Mouse (Mus musculus) intestine, postnatal 0 days (tissue): ENCODE results near the gene Tesk1. TPM values are rescaled to one million over a fixed set of nuclear protein-coding genes. Genes with fewer than 3 reads are reported as not detected.

ENCODE experiments used
- ATAC-seq: fragments of 200-750 bp; cut with Nextera tagmentation; 2 replicates; pipeline ENCODE4 v1.8.0; 2017; ENCODE audit warnings: mild to moderate bottlenecking, moderate TSS enrichment, moderate library complexity
- H3K27ac ChIP-seq: fragments of 300-500 bp; sonication (generic); 2 replicates; pipeline ENCODE4 v1.5.1; 2014; ENCODE audit warnings: mild to moderate bottlenecking, low read depth, low read length, moderate library complexity
- H3K27me3 ChIP-seq: fragments of 300-500 bp; sonication (generic); replicated peaks from 2 replicates; pipeline ENCODE4 v1.6.1; 2014; ENCODE audit warnings: low read length, mixed read lengths; ENCODE audit not compliant: control insufficient read depth, insufficient read depth
- H3K36me3 ChIP-seq: fragments of 300-500 bp; sonication (generic); 2 replicates; pipeline ENCODE4 v1.6.1; 2014; ENCODE audit warnings: mild to moderate bottlenecking, moderate library complexity; ENCODE audit not compliant: control insufficient read depth, insufficient read depth
- H3K4me1 ChIP-seq: fragments of 300-500 bp; sonication (generic); replicated peaks from 2 replicates; pipeline ENCODE4 v1.6.1; 2014; ENCODE audit warnings: antibody characterized with exemption, low read length, mixed read lengths; ENCODE audit not compliant: control insufficient read depth, insufficient read depth
- H3K4me2 ChIP-seq: fragments of 300-500 bp; sonication (generic); replicated peaks from 2 replicates; pipeline ENCODE4 v1.6.1; 2014; ENCODE audit warnings: low read depth, mild to moderate bottlenecking, moderate library complexity
- H3K4me3 ChIP-seq: fragments of 300-500 bp; sonication (generic); 2 replicates; pipeline ENCODE4 v1.5.1; 2014; ENCODE audit warnings: low read depth, low read length
- H3K9ac ChIP-seq: fragments of 300-500 bp; sonication (generic); 2 replicates; pipeline ENCODE4 v1.6.1; 2014; ENCODE audit warnings: mild to moderate bottlenecking, low read depth, low read length
- H3K9me3 ChIP-seq: fragments of 300-500 bp; sonication (generic); 2 replicates; pipeline ENCODE4 v1.6.1; 2016; ENCODE audit warnings: mixed run types; ENCODE audit not compliant: control insufficient read depth
- CTCF ChIP-seq: sonication (generic); IDR thresholded peaks from 2 replicates; pipeline ENCODE4 v1.5.1; 2016; ENCODE audit warnings: low read depth, mild to moderate bottlenecking, control low read depth, antibody characterized with exemption, moderate library complexity
- WGBS: fragments of 180-500 bp; shearing (Covaris S2); extraction: QIAGEN DNeasy Blood & Tissue Kit; methylation state at CpG from one replicate; pipeline ENCODE4 v1.1.7; 2014; 5-methylcytosine and 5-hydroxymethylcytosine counted together
- polyA plus RNA-seq: library from polyadenylated mRNA; unstranded; fragments of >200 nt; fragmentation: Nextera tagmentation; extraction: Ambion mirVana; gene quantifications from 2 replicates; pipeline ENCODE4 v1.2.1, GENCODE M21; 2015

The Tesk1 gene
- polyA plus RNA-seq, 1 experiment from 2014 or later = 4.6 TPM

DNA sequence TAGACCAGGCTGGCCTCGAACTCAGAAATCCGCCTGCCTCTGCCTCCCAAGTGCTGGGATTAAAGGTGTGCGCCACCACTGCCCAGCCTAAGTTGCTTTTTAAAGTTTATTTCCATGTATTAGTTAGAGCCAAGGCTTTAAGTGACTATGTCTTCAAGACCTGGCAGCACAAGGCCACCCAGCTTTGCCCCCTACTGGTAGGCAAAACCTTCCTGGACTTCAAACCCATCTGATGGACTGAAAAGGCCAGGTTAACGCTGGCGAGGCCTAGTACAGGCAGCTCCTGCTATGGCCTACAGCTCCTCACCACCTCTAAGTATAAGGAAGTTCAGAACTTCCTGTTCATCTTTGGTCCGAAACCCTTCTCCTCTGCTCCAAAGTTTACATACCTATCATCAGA, 34.9 kb downstream of the Tesk1 start:
- no peak overlapping the region for H3K27ac ChIP-seq
- no peak for ATAC-seq
- no peak overlapping the region for H3K4me3 ChIP-seq
- peaks cover 3% of the 10 kb centered on the region; the same call in 1 of the 2 replicates for H3K4me1 ChIP-seq
- no peak overlapping the region for H3K9ac ChIP-seq
- TF ChIP-seq CTCF = peak; percentile 59
- no peaks in the 10 kb centered on the region for H3K27me3 ChIP-seq
- no peak overlapping the region for H3K4me2 ChIP-seq
- H3K9me3 ChIP-seq = no peaks in the 10 kb centered on the region
- whole genome bisulfite sequencing = 85% methylated on average over 6 of the region's 6 CpGs
- H3K36me3 ChIP-seq = no peaks in the 10 kb centered on the region

DNA sequence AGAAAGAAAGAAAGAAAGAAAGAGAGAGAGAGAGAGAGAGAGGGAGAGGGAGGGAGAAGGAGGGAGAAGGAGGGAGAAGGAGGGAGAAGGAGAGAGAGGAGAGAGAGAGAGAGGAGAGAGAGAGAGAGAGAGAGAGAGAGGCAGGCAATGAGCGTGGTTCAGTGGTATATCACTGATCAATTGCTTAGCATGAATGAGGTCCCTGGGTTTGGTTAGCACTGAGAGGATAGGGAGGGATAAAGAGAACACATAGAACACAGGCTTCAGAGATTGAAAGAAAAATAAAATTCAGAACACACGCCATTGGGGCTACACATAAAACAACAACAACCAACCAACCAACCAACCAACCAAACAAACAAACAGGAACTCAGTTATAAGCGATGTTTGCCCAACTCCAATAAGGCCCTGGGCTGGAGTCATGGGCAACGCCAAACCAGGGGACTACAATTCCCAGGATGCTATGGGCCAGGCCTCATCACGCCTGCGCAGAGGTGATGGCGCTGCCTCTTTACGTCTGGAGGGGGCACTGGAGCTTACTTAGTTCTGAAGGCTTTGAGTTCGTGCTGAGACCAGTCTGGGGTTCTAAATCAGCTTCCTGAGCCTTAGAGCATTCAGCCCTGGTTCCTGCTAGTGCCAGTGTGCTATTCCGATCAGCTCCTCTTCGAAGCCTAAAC, 36.3 kb downstream of the Tesk1 start:
- ATAC-seq = peak; percentile 71
- peaks cover 3% of the 10 kb centered on the region; the same call in 1 of the 2 replicates for H3K4me1 ChIP-seq
- 19% methylated on average over 11 of the region's 11 CpGs for WGBS
- peak; percentile 77 for TF ChIP-seq CTCF
- H3K4me3 ChIP-seq = peak overlapping the region; percentile 24
- H3K36me3 ChIP-seq = no peaks in the 10 kb centered on the region
- no peaks in the 10 kb centered on the region for H3K27me3 ChIP-seq
- H3K27ac ChIP-seq = no peak overlapping the region; the same call in 1 of the 2 replicates
- H3K4me2 ChIP-seq = peak overlapping the region; percentile 64
- no peak overlapping the region; the same call in 1 of the 2 replicates for H3K9ac ChIP-seq
- no peaks in the 10 kb centered on the region for H3K9me3 ChIP-seq

DNA sequence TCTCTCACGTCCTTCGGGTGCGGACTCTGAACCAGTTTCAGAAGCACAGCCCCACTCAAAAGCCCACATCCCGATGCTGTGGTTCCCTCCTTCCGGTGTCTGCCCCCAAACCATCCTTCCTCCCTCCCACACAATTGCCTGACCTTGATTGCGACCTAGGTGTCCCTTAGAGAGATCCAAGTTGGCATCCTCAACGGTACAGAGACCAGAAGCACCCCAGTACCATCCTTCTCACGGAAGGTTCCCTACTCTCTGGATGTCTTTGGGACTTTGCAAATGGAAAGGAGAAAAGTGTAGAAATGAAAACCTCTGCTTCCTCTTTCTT, 36.8 kb downstream of the Tesk1 start:
- TF ChIP-seq CTCF = no peak
- Histone ChIP-seq H3K4me2 (peak overlapping the region; percentile 64), H3K27ac (no peak overlapping the region; the same call in 1 of the 2 replicates), H3K4me3 (peak overlapping the region; percentile 24), H3K4me1 (peaks cover 3% of the 10 kb centered on the region; the same call in 1 of the 2 replicates), H3K9ac (no peak overlapping the region; the same call in 1 of the 2 replicates), H3K9me3 (no peaks in the 10 kb centered on the region), H3K27me3 (no peaks in the 10 kb centered on the region), H3K36me3 (no peaks in the 10 kb centered on the region)
- WGBS = 46% methylated on average over 8 of the region's 8 CpGs
- no peak for ATAC-seq

DNA sequence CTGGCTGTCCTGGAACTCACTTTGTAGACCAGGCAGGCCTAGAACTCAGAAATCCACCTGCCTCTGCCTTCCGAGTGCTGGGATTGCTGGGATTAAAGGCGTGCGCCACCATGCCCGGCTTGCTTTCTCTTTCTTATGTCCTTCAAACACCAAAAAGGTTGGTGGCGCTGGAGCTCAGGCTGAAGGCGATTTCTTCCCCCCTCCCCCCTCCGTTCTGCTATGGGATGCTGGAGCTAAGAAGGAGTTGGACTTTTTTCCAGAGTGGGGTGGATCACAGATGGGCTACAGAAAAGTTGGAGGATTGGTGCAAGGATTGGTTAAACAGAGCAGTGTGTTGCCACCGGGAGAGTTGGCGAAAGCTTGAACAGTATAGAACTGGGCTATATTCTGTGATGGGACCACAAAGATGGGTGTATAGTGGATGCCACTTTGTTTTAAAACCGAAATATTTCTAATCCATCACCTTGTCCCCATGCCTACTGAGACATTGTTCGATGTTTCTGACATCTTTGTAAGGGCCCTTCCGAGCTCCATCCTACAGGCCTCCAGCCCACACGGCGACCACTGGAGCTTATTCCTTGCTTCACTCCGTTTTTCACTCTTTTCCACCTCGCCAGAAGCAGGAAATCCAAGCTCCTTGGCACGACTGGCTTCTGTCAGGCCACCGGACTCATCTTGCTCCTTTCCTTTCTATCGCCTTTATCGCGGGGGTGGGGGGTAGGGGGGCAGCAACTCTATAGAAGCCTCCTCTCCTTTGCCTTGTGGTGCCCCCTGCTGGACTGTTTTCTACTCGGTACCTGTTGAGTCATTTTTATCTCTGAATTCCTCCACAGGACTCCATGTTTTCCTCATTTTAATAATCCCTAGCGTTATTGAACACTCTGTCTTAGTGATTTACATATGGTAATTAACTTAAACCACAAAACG, 37.4 kb downstream of the Tesk1 start:
- no peak overlapping the region for H3K4me3 ChIP-seq
- H3K4me1 ChIP-seq = peaks cover 3% of the 10 kb centered on the region; the same call in 1 of the 2 replicates
- H3K27me3 ChIP-seq = no peaks in the 10 kb centered on the region
- peak; percentile 75 for TF ChIP-seq CTCF
- H3K4me2 ChIP-seq = no peak overlapping the region
- no peak overlapping the region for H3K27ac ChIP-seq
- no peak overlapping the region for H3K9ac ChIP-seq
- H3K9me3 ChIP-seq = no peaks in the 10 kb centered on the region
- 56% methylated on average over 24 of the region's 24 CpGs for WGBS
- no peaks in the 10 kb centered on the region for H3K36me3 ChIP-seq
- no peak for ATAC-seq

DNA sequence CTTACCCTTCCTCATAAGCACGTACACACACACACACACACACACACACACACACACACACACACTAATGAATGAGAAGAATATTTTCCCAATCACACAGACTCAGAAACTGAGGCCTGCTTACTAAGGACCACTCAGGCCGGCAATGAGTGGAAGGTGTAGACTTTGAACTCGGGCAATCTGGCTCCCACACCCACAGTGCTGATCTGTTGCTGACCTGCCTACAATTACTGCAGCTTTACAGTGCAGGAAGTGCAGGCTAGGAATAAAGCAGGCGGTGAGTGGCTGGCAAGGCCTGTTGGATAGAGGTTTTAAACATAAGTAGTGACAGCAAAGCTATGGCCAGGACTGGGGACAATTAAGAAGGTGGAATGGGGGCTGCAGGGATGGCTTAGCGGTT, 39.2 kb downstream of the Tesk1 start:
- no peak overlapping the region for H3K4me3 ChIP-seq
- peak; percentile 84 for ATAC-seq
- H3K36me3 ChIP-seq = no peaks in the 10 kb centered on the region
- H3K9ac ChIP-seq = no peak overlapping the region
- WGBS = 47% methylated on average over 5 of the region's 5 CpGs
- H3K4me2 ChIP-seq = no peak overlapping the region
- TF ChIP-seq CTCF = no peak
- H3K9me3 ChIP-seq = no peaks in the 10 kb centered on the region
- peaks cover 3% of the 10 kb centered on the region; the same call in 1 of the 2 replicates for H3K4me1 ChIP-seq
- H3K27me3 ChIP-seq = no peaks in the 10 kb centered on the region
- H3K27ac ChIP-seq = no peak overlapping the region

DNA sequence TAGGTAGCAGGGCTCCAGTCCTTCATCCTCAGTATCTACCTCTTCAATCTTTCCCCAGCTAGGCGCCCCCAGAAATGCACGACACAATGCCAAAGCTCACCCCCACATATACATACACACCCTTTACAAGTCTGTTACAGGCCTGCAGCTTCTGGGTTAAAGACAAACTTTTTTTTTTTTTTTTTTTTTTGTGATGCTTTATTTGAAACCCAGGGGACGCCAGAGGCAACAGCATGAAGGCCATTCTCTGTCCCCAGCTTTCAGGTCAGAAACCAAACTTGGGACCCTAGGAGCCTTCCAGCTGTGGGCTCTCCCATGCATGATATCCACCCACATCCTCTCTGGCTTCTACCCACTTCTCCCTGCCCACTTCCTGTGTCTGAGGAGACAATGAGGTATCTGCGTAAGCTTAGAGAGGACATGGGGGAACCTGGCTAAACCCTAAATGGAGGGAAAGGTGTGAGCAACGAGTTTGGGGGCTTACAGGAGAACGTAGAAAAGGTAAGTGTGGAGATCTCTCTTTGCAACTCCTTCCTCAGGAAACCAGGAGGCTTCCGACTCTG, 40.2 kb downstream of the Tesk1 start:
- H3K4me2 ChIP-seq = no peak overlapping the region
- no peaks in the 10 kb centered on the region for H3K36me3 ChIP-seq
- TF ChIP-seq CTCF = no peak

More for the DNA sequence above, 40.2 kb downstream of the Tesk1 start:
- H3K4me1 ChIP-seq = peaks cover 3% of the 10 kb centered on the region; the same call in 1 of the 2 replicates
- H3K9me3 ChIP-seq = no peaks in the 10 kb centered on the region
- no peak overlapping the region for H3K27ac ChIP-seq
- ATAC-seq = no peak
- no peak overlapping the region for H3K4me3 ChIP-seq
- H3K9ac ChIP-seq = no peak overlapping the region
- no peaks in the 10 kb centered on the region for H3K27me3 ChIP-seq
- 73% methylated on average over 7 of the region's 7 CpGs for WGBS
